Mouse (Mus musculus): ENCODE measurements around the gene Ropn1l. TPM values are rescaled to one million over a fixed set of nuclear protein-coding genes. Genes with fewer than 3 reads are reported as not detected.

The Ropn1l gene
- polyA plus RNA-seq, 1 experiment from 2014 or later, result 1.4 TPM

- Histone ChIP-seq H3K36me3 (ENCODE audit: control insufficient read depth, insufficient read depth, low read length) (peaks cover 35% of the 10 kb centered on the region), H3K4me2 (replicated peaks; ENCODE audit: low read depth, low read length) (no peak overlapping the region), H3K4me3 (ENCODE audit: low read depth, low read length) (no peak overlapping the region), H3K27ac (ENCODE audit: low read length) (no peak overlapping the region), H3K27me3 (ENCODE audit: control insufficient read depth, insufficient read depth, low read length) (no peaks in the 10 kb centered on the region), H3K4me1 (ENCODE audit: control insufficient read depth, insufficient read depth, low read length) (no peaks in the 10 kb centered on the region), H3K9ac (replicated peaks; ENCODE audit: low read depth, low read length) (no peak overlapping the region), H3K9me3 (ENCODE audit: control insufficient read depth, low read depth, low read length) (no peaks in the 10 kb centered on the region)
- WGBS, result 91% methylated on average over 4 of the region's 4 CpGs
- ATAC-seq (ENCODE audit: insufficient number of reproducible peaks, insufficient read depth, low FRiP score, low read depth), result no peak
Observed at GRCm38 (mm10) chr15:31471529-31471928, 18.0 kb upstream of the Ropn1l start.

- Histone ChIP-seq H3K4me3 (ENCODE audit: low read depth, low read length) (no peak overlapping the region), H3K27ac (ENCODE audit: low read length) (no peak overlapping the region), H3K4me2 (replicated peaks; ENCODE audit: low read depth, low read length) (no peak overlapping the region), H3K9ac (replicated peaks; ENCODE audit: low read depth, low read length) (no peak overlapping the region), H3K9me3 (ENCODE audit: control insufficient read depth, low read depth, low read length) (no peaks in the 10 kb centered on the region), H3K36me3 (ENCODE audit: control insufficient read depth, insufficient read depth, low read length) (peaks cover 46% of the 10 kb centered on the region), H3K4me1 (ENCODE audit: control insufficient read depth, insufficient read depth, low read length) (no peaks in the 10 kb centered on the region), H3K27me3 (ENCODE audit: control insufficient read depth, insufficient read depth, low read length) (no peaks in the 10 kb centered on the region)
- 89% methylated on average over 4 of the region's 4 CpGs for WGBS
- no peak for ATAC-seq (ENCODE audit: insufficient number of reproducible peaks, insufficient read depth, low FRiP score, low read depth)
Observed at GRCm38 (mm10) chr15:31469497-31469896, 16.0 kb upstream of the Ropn1l start.

GRCm38 (mm10) chr15:31468806-31469205, 15.3 kb upstream of the Ropn1l start:
- WGBS, result 93% methylated on average over 5 of the region's 5 CpGs
- Histone ChIP-seq H3K27ac (ENCODE audit: low read length) (no peak overlapping the region), H3K36me3 (ENCODE audit: control insufficient read depth, insufficient read depth, low read length) (peaks cover 43% of the 10 kb centered on the region), H3K4me2 (replicated peaks; ENCODE audit: low read depth, low read length) (no peak overlapping the region), H3K4me1 (ENCODE audit: control insufficient read depth, insufficient read depth, low read length) (no peaks in the 10 kb centered on the region), H3K9ac (replicated peaks; ENCODE audit: low read depth, low read length) (no peak overlapping the region), H3K4me3 (ENCODE audit: low read depth, low read length) (no peak overlapping the region), H3K27me3 (ENCODE audit: control insufficient read depth, insufficient read depth, low read length) (no peaks in the 10 kb centered on the region), H3K9me3 (ENCODE audit: control insufficient read depth, low read depth, low read length) (no peaks in the 10 kb centered on the region)
- ATAC-seq (ENCODE audit: insufficient number of reproducible peaks, insufficient read depth, low FRiP score, low read depth), result no peak

- Histone ChIP-seq H3K27ac (ENCODE audit: low read length) (no peak overlapping the region), H3K4me3 (ENCODE audit: low read depth, low read length) (no peak overlapping the region), H3K27me3 (ENCODE audit: control insufficient read depth, insufficient read depth, low read length) (no peaks in the 10 kb centered on the region), H3K9ac (replicated peaks; ENCODE audit: low read depth, low read length) (no peak overlapping the region), H3K9me3 (ENCODE audit: control insufficient read depth, low read depth, low read length) (no peaks in the 10 kb centered on the region), H3K4me1 (ENCODE audit: control insufficient read depth, insufficient read depth, low read length) (no peaks in the 10 kb centered on the region), H3K36me3 (ENCODE audit: control insufficient read depth, insufficient read depth, low read length) (peaks cover 49% of the 10 kb centered on the region), H3K4me2 (replicated peaks; ENCODE audit: low read depth, low read length) (no peak overlapping the region)
- no peak for ATAC-seq (ENCODE audit: insufficient number of reproducible peaks, insufficient read depth, low FRiP score, low read depth)
- WGBS, result 94% methylated on average over 1 of the region's 1 CpGs
Observed at GRCm38 (mm10) chr15:31466749-31467148, 13.2 kb upstream of the Ropn1l start.

GRCm38 (mm10) chr15:31466295-31466694, 12.8 kb upstream of the Ropn1l start:
- Histone ChIP-seq H3K27ac (ENCODE audit: low read length) (no peak overlapping the region), H3K36me3 (ENCODE audit: control insufficient read depth, insufficient read depth, low read length) (peaks cover 53% of the 10 kb centered on the region), H3K27me3 (ENCODE audit: control insufficient read depth, insufficient read depth, low read length) (no peaks in the 10 kb centered on the region), H3K9me3 (ENCODE audit: control insufficient read depth, low read depth, low read length) (no peaks in the 10 kb centered on the region), H3K9ac (replicated peaks; ENCODE audit: low read depth, low read length) (no peak overlapping the region), H3K4me3 (ENCODE audit: low read depth, low read length) (no peak overlapping the region), H3K4me2 (replicated peaks; ENCODE audit: low read depth, low read length) (no peak overlapping the region), H3K4me1 (ENCODE audit: control insufficient read depth, insufficient read depth, low read length) (no peaks in the 10 kb centered on the region)
- 92% methylated on average over 5 of the region's 5 CpGs for whole genome bisulfite sequencing
- no peak for ATAC-seq (ENCODE audit: insufficient number of reproducible peaks, insufficient read depth, low FRiP score, low read depth)

- 94% methylated on average over 2 of the region's 2 CpGs for WGBS
- Histone ChIP-seq H3K9me3 (ENCODE audit: control insufficient read depth, low read depth, low read length) (no peaks in the 10 kb centered on the region), H3K4me1 (ENCODE audit: control insufficient read depth, insufficient read depth, low read length) (no peaks in the 10 kb centered on the region), H3K4me3 (ENCODE audit: low read depth, low read length) (no peak overlapping the region), H3K36me3 (ENCODE audit: control insufficient read depth, insufficient read depth, low read length) (peaks cover 58% of the 10 kb centered on the region), H3K9ac (replicated peaks; ENCODE audit: low read depth, low read length) (no peak overlapping the region), H3K27ac (ENCODE audit: low read length) (no peak overlapping the region), H3K27me3 (ENCODE audit: control insufficient read depth, insufficient read depth, low read length) (no peaks in the 10 kb centered on the region), H3K4me2 (replicated peaks; ENCODE audit: low read depth, low read length) (no peak overlapping the region)
- ATAC-seq (ENCODE audit: insufficient number of reproducible peaks, insufficient read depth, low FRiP score, low read depth), result no peak
Observed at GRCm38 (mm10) chr15:31465806-31466205, 12.3 kb upstream of the Ropn1l start.

GRCm38 (mm10) chr15:31460571-31460970, 7.0 kb upstream of the Ropn1l start:
- Histone ChIP-seq H3K4me1 (ENCODE audit: control insufficient read depth, insufficient read depth, low read length) (no peaks in the 10 kb centered on the region), H3K9me3 (ENCODE audit: control insufficient read depth, low read depth, low read length) (no peaks in the 10 kb centered on the region), H3K9ac (replicated peaks; ENCODE audit: low read depth, low read length) (no peak overlapping the region), H3K4me3 (ENCODE audit: low read depth, low read length) (no peak overlapping the region), H3K27me3 (ENCODE audit: control insufficient read depth, insufficient read depth, low read length) (no peaks in the 10 kb centered on the region), H3K27ac (ENCODE audit: low read length) (no peak overlapping the region), H3K36me3 (ENCODE audit: control insufficient read depth, insufficient read depth, low read length) (peaks cover 65% of the 10 kb centered on the region), H3K4me2 (replicated peaks; ENCODE audit: low read depth, low read length) (no peak overlapping the region)
- 81% methylated on average over 2 of the region's 2 CpGs for WGBS
- no peak for ATAC-seq (ENCODE audit: insufficient number of reproducible peaks, insufficient read depth, low FRiP score, low read depth)

- ATAC-seq (ENCODE audit: insufficient number of reproducible peaks, insufficient read depth, low FRiP score, low read depth), result no peak
- 91% methylated on average over 7 of the region's 7 CpGs for WGBS
- H3K27ac ChIP-seq (ENCODE audit: low read length), result no peak overlapping the region
- H3K36me3 ChIP-seq (ENCODE audit: control insufficient read depth, insufficient read depth, low read length), result peaks cover 51% of the 10 kb centered on the region
- no peak overlapping the region for H3K4me2 ChIP-seq (replicated peaks; ENCODE audit: low read depth, low read length)
- no peak overlapping the region for H3K4me3 ChIP-seq (ENCODE audit: low read depth, low read length)
- no peaks in the 10 kb centered on the region for H3K9me3 ChIP-seq (ENCODE audit: control insufficient read depth, low read depth, low read length)
- no peak overlapping the region for H3K9ac ChIP-seq (replicated peaks; ENCODE audit: low read depth, low read length)
- H3K27me3 ChIP-seq (ENCODE audit: control insufficient read depth, insufficient read depth, low read length), result no peaks in the 10 kb centered on the region
- 0 out of 2 replicates have a peak, but pooled peaks cover 3% of the 10 kb centered on the region for H3K4me1 ChIP-seq (ENCODE audit: control insufficient read depth, insufficient read depth, low read length)
Observed at GRCm38 (mm10) chr15:31458081-31458480, 4.5 kb upstream of the Ropn1l start.

GRCm38 (mm10) chr15:31456381-31456780, 2.8 kb upstream of the Ropn1l start:
- WGBS, result 88% methylated on average over 5 of the region's 5 CpGs
- H3K36me3 ChIP-seq (ENCODE audit: control insufficient read depth, insufficient read depth, low read length), result peaks cover 39% of the 10 kb centered on the region
- 0 out of 2 replicates have a peak, but pooled peaks cover 3% of the 10 kb centered on the region for H3K4me1 ChIP-seq (ENCODE audit: control insufficient read depth, insufficient read depth, low read length)
- no peaks in the 10 kb centered on the region for H3K27me3 ChIP-seq (ENCODE audit: control insufficient read depth, insufficient read depth, low read length)
- H3K9ac ChIP-seq (replicated peaks; ENCODE audit: low read depth, low read length), result no peak overlapping the region
- H3K9me3 ChIP-seq (ENCODE audit: control insufficient read depth, low read depth, low read length), result no peaks in the 10 kb centered on the region
- H3K4me3 ChIP-seq (ENCODE audit: low read depth, low read length), result no peak overlapping the region
- H3K4me2 ChIP-seq (replicated peaks; ENCODE audit: low read depth, low read length), result no peak overlapping the region
- ATAC-seq (ENCODE audit: insufficient number of reproducible peaks, insufficient read depth, low FRiP score, low read depth), result no peak
- no peak overlapping the region for H3K27ac ChIP-seq (ENCODE audit: low read length)
